Mouse (Mus musculus): Measurements from ENCODE around the gene Enoph1.

GRCm38 (mm10) chr5:100059326-100059725 lies 19.5 kb downstream of the Enoph1 start:
- TF ChIP-seq MAX (IDR thresholded peaks at IDR 0.05; ENCODE audit: low read depth): no peak
- TF ChIP-seq POLR2A (IDR thresholded peaks at IDR 0.05; ENCODE audit: insufficient read length, low read depth): no peak
- TF ChIP-seq TCF12 (IDR thresholded peaks at IDR 0.05; ENCODE audit: insufficient read depth, poor library complexity, severe bottlenecking): no peak
- no peak for TF ChIP-seq CEBPB (IDR thresholded peaks at IDR 0.05; ENCODE audit: insufficient read depth, poor library complexity, severe bottlenecking)
- TF ChIP-seq USF1 (IDR thresholded peaks at IDR 0.05; ENCODE audit: low read depth): no peak
- no peak for TF ChIP-seq SRF (IDR thresholded peaks at IDR 0.05; ENCODE audit: control insufficient read depth, insufficient read length, low read depth)
- no peak for TF ChIP-seq REST (IDR thresholded peaks at IDR 0.05; ENCODE audit: insufficient read depth, insufficient read length)
- TF ChIP-seq POLR2AphosphoS2 (IDR thresholded peaks at IDR 0.05; ENCODE audit: insufficient read length, low read depth): no peak
